Mouse (Mus musculus) fat pad, adult 2 months (tissue): ENCODE data around the gene Pold4.
"Not testable (repeated sequence)": the region's sequence is repeated elsewhere in the genome, so short reads cannot be mapped to it uniquely, and the experiment has no call there.

Experiments used
- DNase-seq: peaks from one replicate; pipeline ENCODE4 v3.0.0-alpha.2; 2011; ENCODE audit warnings: low read depth, low spot score; ENCODE audit errors: extremely low read depth

Gene Pold4

GRCm38 (mm10) chr19:4227894-4228678, 3.6 kb upstream of the Pold4 start:
- no peak for DNase-seq

- DNase-seq, result no peak
Observed at GRCm38 (mm10) chr19:4228891-4229290, 2.8 kb upstream of the Pold4 start.

- DNase-seq, result no peak
Observed at GRCm38 (mm10) chr19:4229451-4230076, 2.1 kb upstream of the Pold4 start.

- no peak for DNase-seq
Observed at GRCm38 (mm10) chr19:4230415-4230814, 1.3 kb upstream of the Pold4 start.

GRCm38 (mm10) chr19:4232186-4232572, 480 bp downstream of the Pold4 start:
- DNase-seq, result no peak

GRCm38 (mm10) chr19:4232651-4233050, 952 bp downstream of the Pold4 start:
- no peak for DNase-seq

GRCm38 (mm10) chr19:4234548-4234947, 2.8 kb downstream of the Pold4 start:
- no peak for DNase-seq

GRCm38 (mm10) chr19:4240247-4240668, 8.6 kb downstream of the Pold4 start:
- DNase-seq, result no peak

GRCm38 (mm10) chr19:4242416-4242815, 10.7 kb downstream of the Pold4 start:
- no peak for DNase-seq

- no peak for DNase-seq
Observed at GRCm38 (mm10) chr19:4244775-4245174, 13.1 kb downstream of the Pold4 start.

GRCm38 (mm10) chr19:4247010-4247409, 15.3 kb downstream of the Pold4 start:
- no peak for DNase-seq

- not testable (repeated sequence) for DNase-seq
Observed at GRCm38 (mm10) chr19:4248683-4249082, 17.0 kb downstream of the Pold4 start.

GRCm38 (mm10) chr19:4254230-4254629, 22.5 kb downstream of the Pold4 start:
- no peak for DNase-seq

- no peak for DNase-seq
Observed at GRCm38 (mm10) chr19:4255583-4256162, 24.0 kb downstream of the Pold4 start.

GRCm38 (mm10) chr19:4257216-4257896, 25.7 kb downstream of the Pold4 start:
- no peak for DNase-seq

- no peak for DNase-seq
Observed at GRCm38 (mm10) chr19:4257897-4258252, 26.2 kb downstream of the Pold4 start.

GRCm38 (mm10) chr19:4261038-4261698, 29.5 kb downstream of the Pold4 start:
- no peak for DNase-seq

GRCm38 (mm10) chr19:4262756-4263155, 31.1 kb downstream of the Pold4 start:
- no peak for DNase-seq

- no peak for DNase-seq
Observed at GRCm38 (mm10) chr19:4263702-4264101, 32.0 kb downstream of the Pold4 start.

- no peak for DNase-seq
Observed at GRCm38 (mm10) chr19:4264171-4264780, 32.6 kb downstream of the Pold4 start.

- DNase-seq, result no peak
Observed at GRCm38 (mm10) chr19:4265956-4266355, 34.3 kb downstream of the Pold4 start.
